Mouse (Mus musculus) fibroblast of lung, adult 2 months (primary cell): ENCODE measurements around the gene Cs.
"Not testable (repeated sequence)": the region's sequence is repeated elsewhere in the genome, so short reads cannot be mapped to it uniquely, and the experiment has no call there.

Experiments used
- DNase-seq: peaks from one replicate; pipeline ENCODE4 v3.0.0-alpha.2; 2011; ENCODE audit warnings: low read depth

Cs gene

DNA sequence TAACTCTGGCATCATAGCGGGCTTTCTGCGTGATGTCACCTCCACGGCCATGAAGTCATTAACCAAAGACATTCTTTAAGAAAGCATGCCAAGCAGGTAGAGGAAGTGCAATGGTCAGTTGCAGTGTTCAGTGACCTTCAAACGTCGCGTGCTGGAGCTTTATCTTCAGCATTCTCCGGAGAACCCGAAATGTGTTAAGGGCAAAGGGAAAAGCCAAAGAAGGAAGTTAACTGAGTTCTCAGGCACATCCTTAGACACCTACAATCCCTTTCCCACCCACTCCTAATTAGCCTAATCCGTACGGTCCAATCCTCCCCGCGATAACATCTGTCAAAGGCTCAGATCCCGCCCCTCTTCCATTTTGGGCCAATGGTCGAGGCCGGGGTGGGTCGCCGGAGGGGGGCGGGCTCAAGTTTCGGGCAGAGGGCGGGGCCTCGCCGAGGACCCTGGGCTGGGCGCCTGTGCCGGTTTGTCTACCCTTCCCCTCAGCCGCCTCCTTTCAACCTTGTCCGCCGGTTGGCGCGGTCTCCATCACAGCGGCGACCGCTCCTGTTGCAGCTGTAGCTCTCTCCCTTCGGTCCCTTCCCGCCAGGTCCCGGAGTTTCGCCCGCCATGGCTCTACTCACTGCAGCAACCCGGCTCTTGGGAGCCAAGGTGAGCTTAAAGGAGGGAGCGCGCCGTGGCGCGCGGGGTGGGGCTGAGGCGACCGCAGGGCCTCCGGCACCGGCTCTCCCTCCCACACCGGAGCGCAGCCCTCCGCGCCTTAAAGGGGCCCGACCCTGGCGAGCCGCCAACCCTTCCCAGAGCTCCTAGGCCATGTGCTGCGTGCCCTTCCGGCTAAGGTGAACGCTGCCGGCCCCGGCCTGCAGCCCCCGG lies at the start of gene Cs:
Gene Cs (plus strand): TSS at position 429 of the 876 bp plus-strand sequence.
- peak; percentile 90 for DNase-seq

DNA sequence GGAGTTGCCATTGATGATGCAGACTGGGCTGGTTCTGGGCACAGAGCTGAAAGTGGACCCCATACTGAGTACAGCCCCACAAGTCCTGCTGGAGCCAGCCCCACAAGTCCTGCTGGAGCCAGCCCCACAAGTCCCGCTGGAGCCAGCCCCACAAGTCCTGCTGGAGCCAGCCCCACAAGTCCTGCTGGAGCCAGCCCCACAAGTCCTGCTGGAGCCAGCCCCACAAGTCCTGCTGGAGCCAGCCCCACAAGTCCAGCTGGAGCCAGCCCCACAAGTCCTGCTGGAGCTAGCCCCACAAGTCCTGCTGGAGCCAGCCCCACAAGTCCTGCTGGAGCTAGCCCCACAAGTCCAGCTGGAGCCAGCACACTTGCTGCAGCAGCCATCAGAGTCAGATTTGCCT lies 46.9 kb upstream of the Cs start:
- not testable (repeated sequence) for DNase-seq

DNA sequence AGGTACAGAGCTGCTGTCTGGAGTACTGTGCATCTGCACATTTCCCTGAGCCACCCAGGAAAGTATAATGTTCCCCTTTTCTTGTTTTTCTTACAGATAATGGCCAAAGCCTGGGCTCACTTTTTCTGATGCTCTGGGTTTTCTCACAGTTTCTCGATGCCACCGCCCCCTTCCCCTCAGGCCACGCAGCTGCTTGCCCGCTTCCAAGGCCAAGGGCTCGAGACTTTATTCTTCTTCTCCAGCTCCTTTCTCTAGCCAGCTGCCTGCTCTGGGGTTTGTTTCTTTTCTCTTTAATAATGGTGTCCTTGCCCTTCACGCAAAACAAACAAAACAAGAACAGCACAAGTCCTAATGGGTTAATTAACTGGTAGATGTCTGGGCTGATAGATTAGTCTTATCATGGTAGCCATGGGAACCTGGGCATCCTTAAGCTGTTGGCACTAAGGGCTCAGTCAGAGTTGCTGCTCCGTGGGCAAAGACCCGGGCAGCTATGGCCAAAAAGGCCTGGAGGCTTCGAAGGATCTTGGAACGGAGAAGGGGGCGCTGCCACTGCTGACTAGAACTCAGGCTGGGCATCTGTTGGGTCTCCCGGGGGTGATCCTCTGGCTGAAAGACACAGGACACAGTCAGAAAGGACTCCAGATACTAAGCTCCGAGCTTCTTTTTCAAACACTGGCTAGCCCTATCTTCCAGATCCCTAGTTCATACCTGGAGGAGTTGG lies 41.0 kb upstream of the Cs start:
- no peak for DNase-seq

DNA sequence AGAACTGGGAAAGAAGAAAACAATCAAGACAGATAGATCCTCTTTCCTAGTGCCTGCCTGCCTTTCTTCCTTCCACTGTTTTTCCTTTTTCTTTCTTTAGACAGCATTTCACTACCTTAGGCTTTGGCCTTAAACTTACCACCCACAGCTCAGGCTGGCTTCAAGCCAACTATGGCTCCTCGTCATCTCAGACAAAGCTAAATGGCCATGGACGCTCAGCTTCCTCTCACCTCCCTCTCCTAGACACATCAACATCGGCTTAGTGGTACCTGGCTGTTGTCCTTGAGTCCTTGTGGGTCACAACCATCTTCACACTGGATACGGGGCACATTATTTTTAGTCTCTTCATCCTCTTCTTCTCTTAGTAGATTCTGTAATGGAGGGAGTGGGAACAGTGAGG lies 40.3 kb upstream of the Cs start:
- DNase-seq = no peak

DNA sequence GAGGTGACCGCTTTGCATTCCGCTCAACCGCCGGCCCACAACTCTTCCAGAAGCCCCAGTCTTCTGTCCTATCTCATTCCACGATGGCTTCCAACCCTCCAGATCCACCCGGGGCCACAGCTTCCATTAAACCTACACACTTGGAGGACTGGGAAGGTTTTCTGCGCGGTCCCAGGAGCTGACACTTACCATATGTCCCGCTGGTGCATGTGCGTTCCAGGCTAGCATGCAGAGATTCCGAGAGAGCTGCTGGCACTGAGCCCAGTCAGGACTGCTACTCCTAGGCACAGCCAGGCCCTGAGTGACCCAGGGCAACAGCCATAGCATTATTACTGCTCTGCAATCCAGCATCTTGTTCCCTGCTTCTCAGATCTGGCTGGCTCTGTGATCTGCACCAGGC lies 39.9 kb upstream of the Cs start:
- no peak for DNase-seq

DNA sequence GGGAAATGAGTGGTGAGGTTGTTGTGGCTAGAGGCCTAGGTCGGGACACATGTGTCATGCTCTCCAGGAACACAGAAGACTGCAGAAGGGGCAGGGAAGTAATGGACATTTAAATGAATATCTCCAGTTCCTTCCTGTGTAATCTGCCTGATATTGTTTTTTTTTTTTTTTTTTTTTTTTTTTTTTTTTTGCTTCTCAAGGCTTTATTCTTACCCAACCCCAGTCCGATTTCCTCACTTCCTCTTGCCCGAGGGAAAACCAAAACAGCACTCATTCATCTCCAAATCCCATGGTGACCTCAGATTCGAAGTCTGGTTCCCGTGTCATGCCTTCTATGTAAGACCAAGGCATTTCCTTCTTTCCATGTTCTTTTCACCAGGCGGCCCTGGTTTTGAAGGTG lies 39.3 kb upstream of the Cs start:
- DNase-seq = no peak

DNA sequence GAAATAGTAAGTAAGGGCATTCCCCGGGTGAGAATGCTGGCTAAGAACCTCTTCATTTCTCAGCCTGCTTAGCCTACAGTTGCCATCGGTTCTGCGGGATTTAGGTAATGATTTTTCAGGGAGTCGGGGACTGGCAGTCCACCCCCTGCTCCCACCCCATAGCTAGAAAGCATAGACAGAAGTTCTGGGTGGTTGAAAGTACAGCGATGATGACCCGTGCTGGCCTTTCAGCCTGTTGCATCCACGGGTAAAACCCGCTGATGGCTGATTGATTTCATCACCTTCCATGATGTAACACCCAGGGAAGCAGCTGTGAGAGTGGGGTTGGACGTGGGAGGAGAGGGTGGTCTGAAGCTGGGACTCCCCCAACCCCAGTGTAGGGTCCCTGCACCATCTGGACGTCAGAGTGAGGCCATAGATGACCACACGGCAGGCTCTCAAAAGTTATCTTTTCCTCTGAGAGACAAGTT lies 38.8 kb upstream of the Cs start, which contains the start of gene Il23a:
Gene Il23a (minus strand): TSS at position 51 of the 470 bp plus-strand sequence.
- no peak for DNase-seq

DNA sequence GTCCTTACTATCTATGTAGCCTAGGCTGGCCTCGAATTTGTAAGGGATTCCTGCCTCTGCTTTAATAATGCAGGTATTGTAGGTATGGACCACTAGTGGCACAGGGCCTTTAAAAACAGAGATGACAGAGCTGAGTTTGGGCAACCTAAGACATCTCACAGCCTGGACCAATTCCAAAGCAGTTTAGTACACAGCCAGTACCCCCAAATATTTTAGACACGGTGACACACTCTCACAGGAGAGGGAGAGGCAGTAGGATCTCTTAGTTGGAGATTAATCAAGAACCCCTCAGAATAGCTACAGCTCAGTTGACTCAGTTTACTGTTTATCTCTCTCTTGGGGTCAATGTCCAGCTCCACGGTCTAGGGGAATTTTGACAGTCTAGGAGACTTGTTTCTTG lies 35.2 kb upstream of the Cs start:
- DNase-seq = no peak

DNA sequence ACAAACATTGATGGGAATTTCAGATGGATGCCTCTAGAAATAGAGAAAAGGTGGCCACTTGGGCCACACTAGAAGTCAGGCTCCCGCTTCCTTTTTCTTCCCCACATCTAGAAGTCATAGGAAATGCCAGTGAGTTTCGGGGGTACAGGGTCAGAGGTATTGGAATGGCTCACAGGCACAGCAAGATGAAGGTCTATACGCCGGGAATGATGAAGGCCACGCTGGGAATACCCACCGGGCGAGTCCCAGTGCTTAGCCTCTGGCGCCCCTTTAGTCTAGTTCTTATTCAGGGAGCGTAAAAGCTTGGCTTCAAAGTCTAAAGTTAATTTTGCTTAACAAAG lies 34.8 kb upstream of the Cs start:
- no peak for DNase-seq

DNA sequence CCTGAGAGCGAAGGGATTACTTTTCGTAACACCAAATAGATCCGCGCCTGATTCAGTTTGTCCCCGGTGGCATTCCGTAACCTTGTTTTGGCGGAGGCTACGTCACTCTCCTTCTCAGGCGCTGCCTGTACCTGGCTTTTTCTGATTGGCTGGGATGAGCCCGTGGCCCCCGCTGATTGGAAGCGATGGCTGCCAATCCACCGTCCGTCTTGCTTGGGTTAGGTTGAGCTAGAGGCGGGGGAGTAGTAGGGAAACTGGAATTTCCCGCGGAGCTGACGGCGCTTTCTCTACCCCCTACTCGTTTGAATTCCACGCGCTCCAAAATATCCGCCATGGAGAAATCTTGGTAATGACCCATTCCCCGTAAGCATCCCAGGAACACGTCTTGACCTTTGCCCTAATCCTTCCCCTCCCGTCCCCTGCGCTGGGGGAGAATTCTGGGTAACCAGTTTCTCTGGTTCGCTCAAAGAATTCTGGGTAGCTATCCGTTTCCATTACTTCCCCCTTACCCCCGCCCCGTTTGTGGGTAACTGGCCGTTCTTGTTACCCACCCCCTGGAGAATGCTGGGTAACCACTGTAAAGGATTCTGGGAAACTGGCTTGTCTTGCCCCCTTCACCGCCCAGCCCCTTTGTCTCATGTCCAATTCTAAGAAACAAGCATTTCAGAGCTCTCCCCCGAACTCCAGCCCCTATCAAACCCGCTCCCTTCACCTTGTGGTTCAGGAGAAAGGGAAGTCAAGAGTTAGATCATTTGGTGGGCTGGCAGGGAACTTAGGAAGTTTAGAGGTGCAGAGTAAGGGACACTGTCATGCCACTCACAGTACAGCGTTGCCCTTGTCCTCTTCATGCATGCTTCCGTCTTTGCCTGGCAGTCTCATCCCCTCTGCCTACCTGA lies 34.2 kb upstream of the Cs start, which contains the start of gene Pan2:
Gene Pan2 (plus strand): TSS at position 210 of the 896 bp plus-strand sequence.
- peak; percentile 100 for DNase-seq

DNA sequence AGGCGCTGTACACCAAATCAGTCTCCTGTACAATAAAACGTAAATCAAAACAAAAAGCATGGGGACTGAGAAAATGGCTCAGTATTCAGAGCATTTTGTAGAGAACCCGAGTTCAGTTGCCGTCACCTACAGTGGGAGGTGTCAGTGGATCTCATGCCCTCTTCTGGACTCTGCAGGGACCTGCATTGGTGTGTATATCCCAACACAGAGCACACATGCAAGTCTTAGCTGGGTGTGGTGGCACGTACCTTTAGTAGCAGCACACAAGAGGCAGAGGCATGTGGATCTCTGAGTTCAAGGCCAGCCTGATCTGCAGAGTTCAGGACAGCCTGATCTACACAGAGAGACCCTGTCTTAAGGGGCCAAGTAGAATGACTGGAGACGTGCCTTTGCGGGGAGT lies 27.9 kb upstream of the Cs start:
- DNase-seq = no peak

DNA sequence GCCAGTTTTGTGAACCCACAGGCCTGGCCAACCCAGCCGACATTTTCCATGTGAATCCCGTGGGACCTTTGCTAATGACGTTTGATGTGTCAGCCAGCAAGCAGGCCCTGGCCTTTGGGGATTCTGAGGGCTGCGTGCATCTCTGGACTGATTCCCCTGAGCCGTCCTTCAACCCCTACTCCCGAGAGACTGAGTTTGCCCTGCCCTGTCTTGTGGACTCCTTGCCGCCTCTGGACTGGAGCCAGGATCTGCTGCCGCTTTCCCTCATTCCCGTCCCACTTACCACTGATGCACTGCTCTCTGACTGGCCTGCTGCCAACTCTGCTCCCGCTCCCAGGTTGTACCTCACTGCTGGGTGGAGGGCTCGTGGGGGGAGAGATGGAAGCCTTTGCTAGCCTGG lies 27.4 kb upstream of the Cs start:
- DNase-seq = no peak

DNA sequence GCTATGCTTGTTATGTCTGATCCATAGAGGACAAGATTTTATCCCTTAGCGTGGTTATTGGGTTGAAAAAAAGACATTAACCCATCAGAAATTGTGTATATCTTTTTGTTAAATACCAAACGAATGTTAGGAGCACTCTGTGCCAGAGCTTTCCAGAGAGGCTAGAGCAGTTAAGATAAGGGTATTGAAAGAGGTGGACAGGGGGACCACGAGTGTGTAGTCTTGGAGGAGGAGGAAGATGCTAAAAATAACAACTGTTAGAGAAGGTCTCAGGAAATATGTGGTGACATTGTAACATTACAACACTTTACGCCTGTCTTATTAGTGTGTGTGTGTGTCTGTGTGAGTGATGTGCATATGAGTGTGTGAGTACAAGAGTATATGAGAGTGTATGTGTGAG lies 26.6 kb upstream of the Cs start:
- no peak for DNase-seq

DNA sequence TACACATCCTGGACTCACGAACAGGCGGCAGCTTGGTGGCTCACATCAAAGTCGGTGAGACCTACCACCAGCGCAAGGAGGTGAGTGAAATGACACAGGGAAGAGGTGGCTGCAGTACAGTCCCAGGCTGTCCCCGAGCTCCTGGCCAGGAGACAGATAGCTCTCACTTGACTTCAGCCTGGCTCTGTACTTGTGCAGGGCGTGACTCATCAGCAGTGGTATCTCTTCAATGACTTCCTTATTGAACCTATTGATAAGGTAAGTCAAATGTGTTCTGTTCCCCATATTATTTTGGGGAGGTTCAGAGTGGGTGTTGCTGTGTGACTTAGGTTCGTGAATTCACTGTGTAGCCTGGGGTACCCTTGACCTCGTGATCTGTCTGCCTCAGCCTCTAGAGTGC lies 22.0 kb upstream of the Cs start:
- DNase-seq = no peak

DNA sequence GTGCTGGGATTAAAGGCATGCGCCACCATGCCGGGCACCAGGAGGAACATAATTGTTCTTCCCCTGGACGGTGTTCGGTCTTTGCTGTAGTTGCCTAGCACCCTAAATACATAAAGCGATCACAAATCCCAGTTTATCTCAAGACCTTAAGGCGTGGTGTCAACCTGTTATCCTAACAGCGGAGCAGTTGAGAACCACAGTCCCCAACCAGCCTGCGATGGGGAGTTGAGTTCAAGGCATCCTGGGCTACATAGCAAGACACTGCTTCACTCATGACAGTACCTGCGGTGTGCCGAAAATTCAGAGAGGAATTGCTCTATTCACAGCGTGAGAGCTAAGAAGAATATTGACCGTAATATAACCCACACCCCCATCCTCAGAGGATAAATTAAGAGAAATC lies 15.9 kb upstream of the Cs start:
- DNase-seq = no peak

DNA sequence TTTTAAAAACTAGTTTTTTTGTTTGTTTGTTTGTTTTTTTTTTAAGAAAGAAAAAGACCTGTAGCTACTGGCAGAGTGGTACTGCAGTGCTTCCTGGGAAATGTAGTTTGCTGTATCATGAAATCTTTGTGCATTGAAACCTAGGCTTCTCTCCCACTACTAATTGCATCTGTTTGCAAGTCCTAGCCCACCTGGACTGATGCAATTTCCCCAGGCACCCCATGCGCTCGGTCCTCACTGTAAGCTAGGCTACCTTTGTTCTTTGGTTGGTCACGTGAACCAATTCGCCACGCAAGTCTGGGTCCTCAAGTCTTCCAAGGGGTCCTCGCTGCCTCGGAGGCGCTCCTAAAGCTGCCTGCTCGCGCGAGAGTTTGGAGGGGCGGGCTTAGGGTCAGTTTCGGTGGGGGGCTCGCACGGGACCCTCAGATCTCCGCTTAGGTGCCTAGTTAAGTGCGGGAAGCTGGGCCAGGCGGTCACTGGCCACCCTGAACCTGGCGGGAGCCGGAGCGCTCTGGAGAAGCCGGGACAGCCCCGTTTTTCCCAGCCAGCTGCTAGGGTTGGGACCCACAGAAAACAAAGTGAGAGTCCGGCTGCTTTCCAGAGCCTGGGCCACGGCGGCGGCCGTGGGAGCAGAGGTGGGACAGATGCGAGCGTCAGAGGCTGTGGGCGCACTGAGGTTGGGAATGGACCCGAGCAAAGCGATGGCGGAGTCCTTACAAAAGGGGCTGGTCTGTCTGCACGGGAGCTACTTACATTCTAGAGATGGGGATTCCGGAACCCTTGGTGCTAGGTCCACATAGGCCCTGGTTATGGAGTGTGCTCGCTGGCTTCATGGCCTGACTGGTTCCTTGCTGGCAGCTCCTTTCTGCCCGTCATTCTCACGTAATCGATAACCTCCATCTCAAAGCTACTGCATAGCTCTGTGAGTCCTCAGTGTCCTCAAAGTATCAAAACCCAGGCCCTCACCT lies 15.1 kb upstream of the Cs start, which contains the start of gene Cnpy2:
Gene Cnpy2 (plus strand): TSS at position 319 of the 968 bp plus-strand sequence.
- peak; percentile 82 for DNase-seq

DNA sequence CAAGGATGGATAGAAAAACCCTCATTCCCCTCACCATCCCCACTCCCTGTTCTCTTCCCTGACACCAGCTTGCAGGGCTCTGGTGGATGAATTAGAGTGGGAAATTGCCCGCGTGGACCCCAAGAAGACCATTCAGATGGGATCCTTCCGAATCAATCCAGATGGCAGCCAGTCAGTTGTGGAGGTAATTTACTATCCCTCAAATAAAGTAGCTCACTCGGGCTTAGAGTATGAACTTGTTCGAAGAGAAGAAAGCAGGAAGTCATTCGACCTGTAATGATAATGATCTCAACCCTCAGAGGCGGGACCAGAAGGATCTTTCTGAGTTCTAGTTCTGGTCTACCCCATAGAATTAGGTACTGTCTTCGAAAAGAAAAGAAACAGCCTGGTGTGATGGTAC lies 14.0 kb upstream of the Cs start:
- DNase-seq = no peak

DNA sequence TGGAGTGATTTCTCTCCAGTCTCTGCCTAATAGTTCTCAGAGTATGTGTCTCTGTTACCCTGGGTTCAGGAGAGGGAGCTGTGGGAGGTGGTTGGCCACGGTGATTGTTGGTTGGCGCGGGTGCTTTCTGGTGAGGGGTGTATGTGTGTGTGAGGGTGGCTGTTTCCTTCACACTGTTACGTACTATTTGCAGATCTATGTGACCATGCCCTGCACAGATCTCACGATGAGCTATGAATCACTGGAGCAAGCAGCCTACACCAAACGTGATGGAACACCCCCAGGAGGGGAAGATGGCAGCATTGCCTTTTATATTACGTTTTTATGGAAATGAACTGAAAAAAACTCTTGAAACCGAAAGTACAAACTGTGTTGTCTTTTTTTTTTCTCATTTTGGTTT lies 10.7 kb upstream of the Cs start:
- no peak for DNase-seq

DNA sequence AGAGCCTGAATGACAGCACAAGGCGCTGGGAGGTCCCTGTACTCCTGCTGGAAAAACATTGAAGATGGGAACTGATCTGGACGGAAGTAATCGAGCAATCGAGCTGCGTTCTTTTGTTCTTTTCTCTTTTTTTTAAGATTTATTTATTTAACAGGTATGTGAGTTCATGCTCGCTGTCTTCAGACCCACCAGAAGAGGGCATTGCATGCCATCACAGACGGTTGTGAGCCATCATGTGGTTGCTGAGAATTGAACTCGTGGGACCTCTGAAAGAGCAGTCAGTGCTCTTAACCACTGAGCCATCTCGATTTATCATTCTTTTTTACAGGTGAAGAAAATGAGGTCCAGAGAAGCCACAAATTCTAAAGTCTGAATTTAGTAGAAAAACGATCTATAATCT lies 9.9 kb upstream of the Cs start:
- no peak for DNase-seq

DNA sequence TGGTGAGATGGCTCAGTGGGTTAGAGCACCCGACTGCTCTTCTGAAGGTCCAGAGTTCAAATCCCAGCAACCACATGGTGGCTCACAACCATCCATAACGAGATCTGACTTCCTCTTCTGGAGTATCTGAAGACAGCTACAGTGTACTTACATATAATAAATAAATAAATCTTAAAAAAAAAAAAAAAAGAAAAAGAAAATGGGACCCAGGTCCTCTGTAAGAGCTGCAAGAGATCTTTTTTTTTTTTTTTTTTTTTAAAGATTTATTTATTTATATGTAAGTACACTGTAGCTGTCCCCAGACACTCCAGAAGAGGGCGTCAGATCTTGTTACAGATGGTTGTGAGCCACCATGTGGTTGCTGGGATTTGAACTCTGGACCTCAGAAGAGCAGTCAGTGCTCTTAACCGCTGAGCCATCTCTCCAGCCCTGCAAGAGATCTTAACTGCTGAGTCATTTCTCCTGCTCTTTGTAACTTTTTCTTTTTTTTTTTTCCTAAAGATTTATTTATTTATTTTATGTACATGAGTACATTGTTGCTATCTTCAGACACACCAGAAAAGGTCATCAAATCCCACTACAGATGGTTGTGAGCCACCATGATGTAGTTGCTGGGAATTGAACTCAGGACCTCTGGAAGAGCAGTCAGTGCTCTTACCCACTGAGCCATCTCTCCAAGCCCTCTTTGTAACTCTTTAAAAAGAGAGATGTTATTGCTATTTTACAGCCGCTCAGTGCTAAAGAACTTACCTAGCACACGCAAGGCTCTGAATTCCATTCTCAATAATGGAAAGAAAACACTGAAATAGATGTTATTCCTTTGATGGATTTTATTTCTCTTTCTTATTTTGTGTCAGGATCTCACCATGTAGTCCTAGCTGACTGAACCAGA lies 4.9 kb upstream of the Cs start:
- DNase-seq = not testable (repeated sequence)
